Mouse (Mus musculus) CD4-positive, CD25-positive, alpha-beta regulatory T cell, adult 4 months (primary cell): ENCODE data around the gene Fam192a. TPM values are rescaled to one million over a fixed set of nuclear protein-coding genes. Genes with fewer than 3 reads are reported as not detected.
A peak's percentile ranks its signal among the peaks of the same experiment; 100 is the strongest.

Experiments used
- ATAC-seq: one replicate; pipeline ENCODE4 v1.8.0; 2017
- polyA plus RNA-seq, 2 experiments: library from polyadenylated mRNA; unstranded; fragments of 100-300 nt; shearing (Covaris generic); gene quantifications; one replicate each; pipeline ENCODE4 v1.2.1; 2017

Fam192a gene
- polyA plus RNA-seq, 2 experiments from 2014 or later, result 80.6 to 84.1 TPM

- ATAC-seq, result no peak
These were observed 69.8 kb downstream of the Fam192a start for GRCm38 (mm10) chr8:94532000-94532399.

GRCm38 (mm10) chr8:94530643-94531042 lies 71.2 kb downstream of the Fam192a start:
- no peak for ATAC-seq

GRCm38 (mm10) chr8:94529875-94530274 lies 71.9 kb downstream of the Fam192a start:
- no peak for ATAC-seq

- peak; percentile 19 for ATAC-seq
These were observed 73.6 kb downstream of the Fam192a start for GRCm38 (mm10) chr8:94528245-94528644.

GRCm38 (mm10) chr8:94527178-94527577 lies 74.6 kb downstream of the Fam192a start:
- ATAC-seq, result no peak

- no peak for ATAC-seq
These were observed 77.2 kb downstream of the Fam192a start for GRCm38 (mm10) chr8:94524554-94524953.

Other genes with a start within 250 kb of the Fam192a start
- gene Herpud1, start 215.6 kb downstream of the Fam192a start, polyA plus RNA-seq, result 100 to 1,000 TPM; 177 to 183 TPM
- gene Nlrc5, start 167.6 kb downstream of the Fam192a start, polyA plus RNA-seq, result 100 to 1,000 TPM; 186 to 214 TPM
- gene Cpne2, start 69.0 kb downstream of the Fam192a start, polyA plus RNA-seq, result under 1 TPM; 0.39 to 0.92 TPM
- gene Rspry1, start 60 bp downstream of the Fam192a start, polyA plus RNA-seq, result 10 to 100 TPM; 25.3 to 29.6 TPM
- 10 to 100 TPM; 22.2 to 28.4 TPM for gene Arl2bp, start 64.6 kb upstream of the Fam192a start, polyA plus RNA-seq
- gene Pllp, start 94.3 kb upstream of the Fam192a start, polyA plus RNA-seq, result under 1 TPM in 1 of 2 experiments, not detected in 1; 0.47 TPM
- not detected for gene Ccl22, start 143.6 kb upstream of the Fam192a start, polyA plus RNA-seq
- not detected for gene Cx3cl1, start 170.0 kb upstream of the Fam192a start, polyA plus RNA-seq
- gene Ccl17, start 208.5 kb upstream of the Fam192a start, polyA plus RNA-seq, result not detected
- 10 to 100 TPM; 45.6 to 67.5 TPM for gene Coq9, start 236.3 kb upstream of the Fam192a start, polyA plus RNA-seq
- gene Ciapin1, start 236.4 kb upstream of the Fam192a start, polyA plus RNA-seq, result 100 to 1,000 TPM in 1 of 2 experiments, 10 to 100 TPM in 1; 79.2 to 108 TPM